Mouse (Mus musculus) adrenal gland, postnatal 10 days (tissue): Measurements from ENCODE around the gene Rasa2. TPM values are rescaled to one million over a fixed set of nuclear protein-coding genes. Genes with fewer than 3 reads are reported as not detected.
A peak's percentile ranks its signal among the peaks of the same experiment; 100 is the strongest.
"Not testable (repeated sequence)": the region's sequence is repeated elsewhere in the genome, so short reads cannot be mapped to it uniquely, and the experiment has no call there.

Source experiments
- DNase-seq: peaks from one replicate; pipeline ENCODE4 v3.0.0; 2021; ENCODE audit warnings: mixed read lengths
- long read RNA-seq, 2 experiments: library from polyadenylated mRNA; stranded (forward); transcript quantifications; one replicate each; pipeline ENCODE4 v2.0.0; 2021
- total RNA-seq, 2 experiments: library from RNA; stranded (reverse); gene quantifications; 2 replicates each; pipeline ENCODE4 v1.2.3; 2021

Gene Rasa2
- total RNA-seq, result 10 to 100 TPM; 10.7 to 11.9 TPM
- long read RNA-seq, experiment 1, full-length matches to known transcripts, result 1 of 5 reads
- long read RNA-seq, experiment 1, partial matches to known transcripts, result 1 of 5 reads
- long read RNA-seq, experiment 1, other reads (novel, unspliced or antisense), result 3 of 5 reads
- long read RNA-seq, experiment 2, full-length matches to known transcripts, result 1 of 6 reads
- long read RNA-seq, experiment 2, partial matches to known transcripts, result 2 of 6 reads
- long read RNA-seq, experiment 2, other reads (novel, unspliced or antisense), result 3 of 6 reads

DNA sequence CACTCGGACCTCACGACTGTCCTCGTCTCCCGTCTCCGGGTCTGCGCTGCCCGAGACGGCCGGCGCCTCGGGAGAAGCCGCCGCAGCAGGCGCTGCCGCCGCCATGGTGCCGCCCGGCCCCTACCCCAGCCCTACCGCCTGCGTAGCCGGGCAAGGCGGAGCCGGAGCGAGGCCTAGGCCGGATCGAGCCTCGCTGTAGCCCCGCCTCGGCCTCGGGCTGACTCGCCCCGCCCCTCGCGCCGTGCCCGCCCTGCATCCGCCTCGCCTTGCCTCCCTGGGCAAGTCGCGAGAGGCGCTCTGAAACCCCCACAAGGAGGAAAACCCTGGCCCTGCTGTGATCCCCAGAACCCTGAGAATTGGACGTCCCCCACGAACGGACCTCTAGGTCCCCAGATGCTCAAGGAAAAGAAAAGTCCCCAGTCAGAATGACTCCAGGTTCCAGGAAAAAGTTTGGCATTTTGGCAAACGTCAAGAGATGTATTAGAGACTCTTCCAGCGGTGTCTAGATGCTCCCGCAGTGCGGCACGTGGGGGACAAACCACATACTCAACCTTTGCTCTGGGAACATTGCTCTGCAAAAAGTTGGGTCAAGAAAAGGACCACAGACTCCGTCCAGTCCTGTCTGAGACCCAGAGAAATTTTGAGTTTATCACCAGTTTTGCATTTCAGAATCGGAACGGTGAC lies at the start of gene Rasa2:
Gene Rasa2 (minus strand): TSS at position 229 of the 684 bp plus-strand sequence.
- peak; percentile 96 for DNase-seq

DNA sequence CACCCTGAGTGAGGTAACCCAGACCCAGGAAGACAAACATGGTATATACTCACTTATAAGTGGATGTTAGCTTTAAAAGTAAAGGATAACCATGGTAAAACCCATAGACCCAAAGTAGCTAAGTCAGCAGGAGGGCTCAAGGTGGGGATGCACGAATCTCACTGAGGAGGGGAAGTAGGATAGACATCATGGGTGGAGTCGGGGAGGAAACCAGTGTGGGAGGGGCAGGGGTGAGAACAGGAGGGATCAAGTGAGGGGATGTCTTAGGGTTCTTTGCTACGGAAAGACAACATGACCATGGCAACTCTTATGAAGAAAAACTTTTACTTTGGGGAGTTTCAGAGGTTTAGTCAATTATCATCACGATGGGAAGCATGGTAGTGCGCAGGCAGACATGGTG lies 47.2 kb upstream of the Rasa2 start:
- no peak for DNase-seq

DNA sequence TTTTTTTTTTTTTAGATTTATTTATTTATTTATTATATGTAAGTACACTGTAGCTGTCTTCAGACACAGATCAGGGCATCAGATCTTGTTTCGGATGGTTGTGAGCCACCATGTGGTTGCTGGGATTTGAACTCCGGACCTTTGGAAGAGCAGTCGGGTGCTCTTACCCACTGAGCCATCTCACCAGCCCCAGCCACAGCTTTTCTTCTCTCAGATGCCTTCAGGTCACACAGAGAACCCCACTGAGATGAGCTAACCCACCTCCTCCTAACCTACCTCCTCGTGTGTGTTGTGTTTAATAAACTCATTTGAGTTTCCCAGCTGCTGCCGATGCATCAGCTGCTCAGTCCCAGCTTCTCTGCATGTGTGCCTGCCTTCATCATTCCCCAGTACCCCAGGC lies 46.3 kb upstream of the Rasa2 start:
- not testable (repeated sequence) for DNase-seq

DNA sequence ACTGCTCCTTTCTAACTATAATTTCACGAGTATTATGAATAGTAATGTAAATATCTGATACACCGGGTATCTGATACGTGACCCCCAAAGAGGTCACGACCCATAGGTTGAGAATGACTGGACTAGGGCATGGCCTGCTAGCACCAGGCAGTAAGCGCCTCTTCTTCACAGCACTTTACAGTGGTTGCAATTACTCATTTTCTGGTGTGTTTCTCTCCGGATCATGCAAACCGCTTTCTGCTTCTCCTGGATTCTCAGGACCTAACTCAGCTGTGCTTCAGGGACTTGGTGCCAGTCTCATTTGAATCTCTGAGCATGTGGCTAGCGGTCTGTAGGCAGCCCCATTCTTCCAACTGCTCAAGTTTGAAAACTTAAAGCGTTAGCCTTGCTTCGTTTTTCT lies 45.3 kb upstream of the Rasa2 start:
- no peak for DNase-seq

DNA sequence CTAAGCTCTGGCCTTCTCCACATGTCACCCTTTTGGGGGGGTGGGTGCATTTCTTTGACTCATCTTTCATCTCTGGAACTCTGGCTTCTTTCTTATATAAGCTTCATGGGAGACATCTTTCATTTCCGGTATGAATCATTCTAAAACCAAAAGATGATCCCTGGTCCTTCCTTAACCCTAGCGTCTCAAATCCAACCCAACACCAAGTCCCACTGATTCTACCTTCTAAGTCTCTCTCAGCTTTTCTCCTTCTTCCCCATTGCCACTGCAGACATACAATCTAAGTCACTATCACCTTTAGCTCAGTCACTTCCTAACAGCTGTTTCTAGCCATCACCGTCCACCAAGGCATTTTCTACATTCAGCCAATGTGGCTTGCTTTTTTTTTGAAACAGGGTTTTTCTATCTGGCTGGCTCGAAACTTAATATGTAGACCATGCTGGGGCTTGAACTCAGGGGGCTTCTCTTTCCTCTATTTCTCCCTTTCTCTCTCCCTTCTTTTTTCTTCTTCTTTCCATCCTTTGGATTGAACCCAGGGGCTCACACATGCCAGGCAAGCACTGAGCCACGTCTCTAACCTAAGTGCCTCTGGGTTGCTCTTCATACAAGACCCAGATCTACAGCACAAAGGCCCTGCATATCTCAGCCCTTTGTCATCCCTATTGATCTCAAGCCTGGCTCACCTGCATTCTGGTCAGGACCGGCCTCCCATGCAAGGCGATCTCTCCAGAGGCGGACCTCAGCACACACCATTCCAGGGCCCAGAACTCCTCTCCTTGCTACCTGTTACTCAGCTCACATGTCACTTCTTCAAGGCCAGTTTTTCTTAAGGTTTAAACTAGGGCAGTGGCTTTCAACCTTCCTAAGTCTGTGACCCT lies 44.6 kb upstream of the Rasa2 start:
- no peak for DNase-seq

DNA sequence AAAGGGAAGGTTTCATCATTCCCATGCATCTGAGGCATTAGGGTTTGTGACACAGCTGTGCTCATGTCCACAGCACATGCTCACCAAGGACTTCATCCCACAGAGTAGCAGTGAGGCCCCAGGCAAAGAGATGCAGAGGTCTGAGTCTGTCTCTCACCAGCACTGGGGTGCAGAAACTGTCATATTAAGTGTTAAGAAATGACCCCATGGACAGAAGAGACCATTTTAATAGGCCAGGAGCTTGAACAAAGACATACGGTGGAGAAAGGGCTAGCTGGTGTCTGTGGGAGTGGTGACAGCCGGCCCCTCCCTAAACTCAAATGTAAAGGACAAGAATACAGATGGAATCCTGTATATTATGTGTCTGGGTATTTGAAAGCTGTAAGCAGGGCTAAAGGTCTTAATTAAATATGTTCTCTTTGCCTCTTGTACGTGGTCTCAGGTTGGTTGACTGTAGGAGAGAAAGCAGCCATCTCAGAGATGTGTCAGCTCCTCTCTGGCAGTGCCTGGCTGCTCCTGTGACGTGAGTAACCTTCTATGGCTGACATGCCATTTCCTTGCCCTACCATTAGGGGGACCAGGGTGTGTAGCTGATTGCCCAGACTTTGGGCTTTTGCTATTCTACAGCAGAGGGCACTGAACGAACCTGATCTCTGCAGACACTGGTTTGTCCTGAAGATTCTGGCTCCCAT lies 43.8 kb upstream of the Rasa2 start:
- DNase-seq, result peak; percentile 74

DNA sequence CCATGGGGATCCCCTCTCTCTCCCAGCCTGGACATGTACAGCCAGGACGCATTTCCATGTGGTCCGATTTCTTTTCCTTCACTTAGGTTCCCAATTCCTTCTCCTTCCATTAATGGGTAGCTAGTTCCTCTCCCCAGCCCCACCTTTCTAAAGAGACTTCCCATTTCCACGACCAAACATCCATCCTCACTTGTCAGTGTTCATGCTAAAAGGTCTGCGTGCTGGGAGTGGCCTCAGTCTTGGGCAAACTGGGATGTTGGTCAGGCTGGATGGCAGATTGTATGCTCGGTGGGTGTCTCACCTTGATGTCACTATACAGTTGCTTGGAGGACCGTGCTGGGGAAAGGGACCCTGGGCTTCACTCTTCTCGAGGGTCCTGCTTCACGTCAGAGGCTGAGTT lies 42.9 kb upstream of the Rasa2 start:
- DNase-seq, result no peak

DNA sequence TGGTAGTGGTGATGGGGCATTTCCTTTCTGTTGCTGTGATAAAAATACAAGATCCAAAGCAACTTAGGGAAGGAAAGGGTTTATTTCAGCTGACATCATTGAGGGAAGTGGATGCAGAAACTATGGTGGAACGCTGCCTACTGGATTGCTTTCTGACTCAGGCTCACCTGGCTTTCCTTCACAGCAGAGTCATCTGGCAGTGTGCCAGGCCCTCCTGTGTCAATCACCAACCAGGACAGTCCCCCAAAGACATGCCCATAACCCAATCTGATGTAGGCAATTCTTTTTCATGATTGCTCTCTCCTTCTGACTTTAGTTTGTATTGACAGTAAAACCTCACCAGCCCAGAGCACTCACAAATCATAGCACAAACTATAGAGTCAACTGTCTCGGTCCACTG lies 41.0 kb upstream of the Rasa2 start:
- DNase-seq, result no peak

DNA sequence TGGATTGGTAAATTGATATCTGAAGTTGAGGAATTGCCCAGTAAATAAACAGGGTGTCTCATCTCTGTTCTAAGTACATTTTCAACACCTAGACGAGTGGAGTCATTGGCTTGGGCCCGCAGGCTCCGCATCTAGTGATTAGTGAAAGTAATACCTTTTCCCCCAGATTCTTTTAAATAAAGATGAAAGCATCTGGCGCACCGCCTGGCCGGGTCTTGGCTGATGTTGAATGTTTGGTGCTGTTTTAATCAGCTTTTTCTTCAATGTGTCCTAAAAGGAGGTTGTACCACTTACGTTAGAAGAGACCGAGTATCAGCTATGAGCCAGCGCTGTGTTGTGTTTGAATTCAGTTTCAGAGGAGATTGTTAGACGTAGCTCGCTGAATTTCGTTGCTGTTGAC lies 39.8 kb upstream of the Rasa2 start:
- no peak for DNase-seq

DNA sequence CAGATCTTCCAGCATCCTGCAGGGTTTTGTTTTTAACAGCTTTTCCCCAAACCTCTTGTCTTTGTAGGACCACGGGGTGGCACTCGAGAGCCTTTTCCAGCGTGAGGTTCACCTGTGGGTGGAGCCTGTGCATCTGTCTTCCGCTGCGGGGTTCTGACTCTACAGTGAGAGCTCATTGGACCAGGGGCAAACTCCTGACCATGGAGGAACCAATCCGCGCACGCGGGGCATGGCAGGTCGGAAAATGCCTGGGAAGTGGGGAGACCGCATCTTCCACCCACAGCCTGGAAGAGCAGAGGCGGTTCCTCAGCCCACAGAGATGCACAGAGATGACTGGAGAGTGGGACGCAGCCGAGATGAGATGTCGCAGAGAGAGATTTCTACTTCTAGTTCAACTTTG lies 38.5 kb upstream of the Rasa2 start:
- DNase-seq, result peak; percentile 96

DNA sequence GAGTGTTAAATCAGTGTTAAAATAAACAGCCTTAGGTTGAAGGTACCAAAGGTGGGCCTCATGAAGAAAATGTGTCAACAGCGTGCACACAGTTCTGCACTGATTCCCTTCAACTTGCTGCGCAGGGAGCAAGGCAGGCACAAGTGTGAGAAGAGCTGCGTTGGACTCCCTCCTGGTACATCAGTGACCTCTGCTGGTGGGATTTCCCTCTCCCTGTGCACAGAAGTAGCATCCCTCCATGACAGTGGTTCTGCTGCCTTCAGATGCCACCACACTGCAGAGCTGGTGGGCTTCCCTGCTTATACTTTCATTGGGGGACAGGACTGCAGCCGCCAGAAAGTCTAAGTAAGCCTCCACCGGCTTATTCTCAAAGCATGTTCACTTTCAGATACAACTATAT lies 37.2 kb upstream of the Rasa2 start:
- peak; percentile 80 for DNase-seq

DNA sequence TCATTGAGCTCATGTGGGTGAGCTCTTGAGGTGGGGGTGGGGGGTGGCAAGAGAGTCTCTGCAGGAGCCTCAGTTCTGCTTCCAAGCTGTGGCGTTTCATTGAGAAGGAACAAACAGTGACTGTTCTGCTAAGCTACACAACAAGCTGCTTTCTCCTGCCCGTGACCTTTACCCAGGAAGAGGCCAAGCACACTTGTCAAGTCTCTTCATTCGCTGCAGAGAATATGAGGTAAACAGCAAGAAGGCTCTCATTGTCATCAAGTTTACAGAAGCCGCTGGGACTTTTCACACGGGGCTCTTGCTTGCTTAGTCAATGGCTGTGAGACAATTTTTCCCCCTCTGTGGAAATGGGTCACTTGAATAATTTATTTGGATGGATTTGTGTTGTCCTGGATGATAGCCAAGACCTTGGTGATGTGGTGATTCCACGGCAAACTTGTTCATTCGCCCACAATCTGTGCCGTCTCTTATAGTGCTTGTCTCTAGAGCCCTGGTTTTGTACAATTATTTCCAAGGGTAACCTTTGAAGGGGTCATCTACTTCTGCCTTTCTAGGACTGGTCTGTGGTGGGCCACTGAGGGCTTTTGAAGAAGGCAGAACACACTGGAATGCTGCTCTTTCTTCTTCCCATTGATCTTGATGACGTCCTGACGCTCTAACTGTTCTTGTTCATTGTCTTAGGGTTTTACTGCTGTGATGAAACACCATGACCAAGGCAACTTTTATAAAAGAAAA lies 29.3 kb upstream of the Rasa2 start:
- DNase-seq, result peak; percentile 22

DNA sequence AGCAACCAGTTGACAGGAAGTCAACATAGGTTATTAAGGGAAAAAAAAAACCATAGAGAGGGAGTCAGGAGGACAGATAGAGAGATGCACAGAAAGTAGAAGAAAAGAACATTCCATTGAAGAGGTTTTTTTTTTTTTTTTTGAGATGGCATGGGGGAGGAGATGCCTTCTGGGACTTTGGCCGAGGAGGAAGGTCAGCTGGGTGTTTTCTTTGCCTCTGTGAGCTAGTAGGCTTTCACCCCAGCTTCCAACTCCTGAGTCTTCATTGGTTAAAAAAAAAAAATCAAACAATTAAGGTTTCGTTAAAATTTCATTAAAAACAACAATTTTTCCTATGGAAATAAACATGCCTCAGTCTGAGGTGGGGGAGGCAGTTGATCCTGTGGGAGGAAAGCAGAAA lies 28.4 kb upstream of the Rasa2 start:
- DNase-seq, result no peak

DNA sequence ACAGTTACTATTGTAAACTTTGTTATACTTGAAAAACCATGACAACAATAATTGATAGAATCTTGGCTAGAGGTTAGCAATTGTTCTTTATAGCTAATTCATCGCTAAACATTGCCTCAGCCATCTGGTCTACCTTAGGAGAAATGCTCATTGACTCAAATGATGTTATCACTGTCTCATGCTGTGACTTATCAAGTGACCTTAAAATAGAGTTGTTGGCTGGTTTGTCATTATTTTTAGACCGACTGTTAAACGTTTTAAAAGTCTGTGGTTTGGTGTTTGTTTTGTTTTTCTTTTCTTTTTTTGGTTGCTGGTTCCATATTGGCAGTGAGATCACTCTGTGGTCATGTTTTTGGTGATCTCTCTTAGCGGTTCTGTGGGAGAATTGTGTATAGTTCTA lies 22.1 kb upstream of the Rasa2 start:
- DNase-seq, result no peak

DNA sequence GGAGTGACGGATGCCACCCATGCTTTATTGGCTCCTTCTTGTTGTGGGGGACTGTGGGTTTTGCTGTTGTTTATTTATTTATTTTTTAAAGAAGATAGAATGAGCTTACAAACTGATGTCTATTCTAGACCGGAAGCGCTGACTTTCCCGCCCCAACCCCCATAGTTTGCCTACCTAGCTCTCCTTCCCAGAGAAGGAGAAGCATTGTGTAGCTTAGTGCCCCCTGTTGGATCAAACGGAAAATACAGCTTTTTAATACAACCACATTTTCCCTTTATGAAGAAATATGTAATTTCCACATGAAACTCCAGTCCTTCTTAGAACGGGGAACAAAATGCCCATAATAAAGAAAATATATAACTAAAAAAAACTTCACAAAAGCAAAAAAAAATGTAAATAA lies 21.3 kb upstream of the Rasa2 start:
- DNase-seq, result no peak

DNA sequence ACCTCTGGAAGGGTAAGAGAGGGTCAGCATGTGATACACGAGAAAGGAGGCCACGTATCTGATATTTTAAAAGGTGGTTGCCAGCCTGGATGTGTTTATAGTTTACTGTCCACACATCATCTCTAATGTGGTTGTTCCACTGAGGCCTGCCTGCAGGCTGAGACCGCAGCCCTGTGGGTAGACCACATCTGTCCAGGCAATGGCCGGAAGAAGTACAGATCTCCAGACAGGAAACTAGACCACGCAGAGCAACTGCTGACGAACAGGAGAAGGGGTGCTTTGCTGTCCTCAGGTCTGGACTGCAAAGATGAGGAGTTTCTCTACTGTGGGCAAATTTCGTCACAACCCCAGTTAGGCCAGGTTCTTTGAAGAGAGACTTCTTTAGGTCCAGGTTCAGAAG lies 19.4 kb upstream of the Rasa2 start:
- DNase-seq, result no peak

DNA sequence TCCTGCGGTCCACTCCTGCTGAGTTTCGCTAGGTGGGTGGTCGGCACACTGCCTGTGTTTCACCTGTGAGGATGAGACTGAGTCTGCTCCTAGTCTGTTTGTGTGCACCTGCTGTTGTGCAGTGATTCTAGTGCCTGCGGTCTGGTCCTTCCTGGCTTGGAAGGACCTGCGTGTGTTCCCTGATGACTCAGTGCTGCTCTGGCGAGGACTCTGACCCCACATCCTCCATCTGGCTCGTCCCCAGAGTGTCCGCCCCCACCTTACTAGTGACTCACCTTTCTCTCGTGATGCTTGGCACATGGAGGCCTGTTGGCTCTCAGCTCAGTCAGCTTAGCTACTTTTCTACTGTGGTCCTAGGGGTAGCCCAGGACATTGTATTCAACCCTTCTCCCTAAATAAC lies 18.5 kb upstream of the Rasa2 start:
- peak; percentile 62 for DNase-seq

DNA sequence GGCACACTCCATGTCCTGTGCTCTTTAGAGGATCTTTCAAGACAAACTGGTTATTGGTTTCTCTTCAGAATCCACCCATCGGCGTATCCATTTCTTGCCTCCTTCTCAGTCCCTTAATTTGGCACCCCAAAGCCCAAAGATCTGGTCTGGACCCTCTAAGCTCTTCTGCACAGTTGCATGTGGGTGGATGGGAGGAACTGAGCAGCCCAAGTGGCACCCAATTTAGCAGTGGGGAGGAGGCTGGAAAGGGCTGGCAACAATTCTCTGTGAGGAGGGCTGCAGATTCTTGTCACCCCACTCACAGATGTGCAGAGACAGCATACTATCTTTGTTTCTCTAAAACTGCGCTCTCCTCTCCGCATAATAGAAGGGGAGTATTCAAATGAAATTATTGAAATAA lies 17.9 kb upstream of the Rasa2 start:
- DNase-seq, result no peak

DNA sequence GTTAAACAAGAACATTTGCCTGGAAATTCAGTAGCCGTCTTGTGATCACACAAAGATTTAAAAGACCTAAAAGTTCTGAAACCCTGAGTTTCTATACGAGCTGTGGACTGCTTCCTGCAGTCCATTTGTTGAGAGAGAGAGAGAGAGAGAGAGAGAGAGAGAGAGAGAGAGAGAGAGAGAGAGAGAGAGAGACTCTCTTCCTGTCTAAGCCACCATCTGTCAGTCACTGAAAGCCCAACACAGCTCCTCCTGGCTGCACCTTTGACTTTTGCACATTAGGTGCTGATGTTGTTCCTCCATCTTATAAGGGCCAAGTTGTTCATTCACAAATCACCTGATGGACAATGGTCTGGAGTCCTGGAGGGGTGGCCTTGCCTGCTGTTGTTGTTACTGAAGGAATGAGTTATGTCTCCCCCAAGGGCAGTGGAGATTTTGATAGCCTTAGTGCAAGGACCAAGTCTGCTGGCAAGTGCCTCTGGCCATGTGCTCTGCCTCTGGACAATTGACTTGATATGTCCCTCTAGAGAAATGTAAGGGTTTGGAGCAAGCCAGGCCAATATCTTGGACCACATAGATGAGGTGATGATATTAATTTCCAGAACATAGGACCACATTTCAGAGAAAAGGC lies 15.4 kb upstream of the Rasa2 start:
- DNase-seq, result no peak

DNA sequence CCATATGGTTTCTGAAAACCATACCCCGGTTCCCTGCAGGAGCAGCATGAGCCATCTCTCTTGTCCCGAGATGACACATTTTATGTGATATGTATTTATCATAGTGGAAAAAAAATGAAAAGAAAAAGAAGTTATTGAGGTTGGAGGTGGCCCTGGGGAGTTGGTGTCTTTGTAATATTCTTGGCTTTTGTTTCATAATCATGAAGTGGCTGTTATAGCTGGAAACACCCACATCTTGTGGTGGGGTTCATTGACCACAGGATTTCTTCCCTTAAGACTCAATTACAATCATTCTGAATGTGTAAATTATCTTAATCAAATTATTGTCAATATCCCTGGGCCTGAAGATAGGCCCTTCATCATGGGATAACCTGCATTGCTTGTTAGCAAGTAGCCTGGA lies 13.4 kb upstream of the Rasa2 start:
- no peak for DNase-seq

DNA sequence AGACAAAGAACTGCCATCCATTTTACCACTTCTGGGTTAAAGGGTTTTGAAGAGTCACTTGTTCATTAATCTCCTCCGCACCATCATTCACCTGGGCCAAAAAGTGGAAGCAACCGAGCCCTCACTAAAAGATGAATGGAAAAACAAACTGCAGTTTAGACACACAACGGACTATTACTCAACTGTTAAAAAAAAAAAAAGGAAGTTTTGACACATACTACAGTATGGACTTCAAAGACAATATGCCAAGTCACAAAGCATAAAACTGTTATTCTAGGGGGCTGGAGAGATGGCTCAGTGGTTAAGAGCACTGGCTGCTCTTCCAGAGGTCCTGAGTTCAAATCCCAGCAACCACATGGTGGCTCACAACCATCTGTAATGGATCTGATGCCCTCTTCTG lies 12.6 kb upstream of the Rasa2 start:
- DNase-seq, result not testable (repeated sequence)
